Mouse (Mus musculus) layer of hippocampus, adult 6 months (tissue): ENCODE data around the gene Krtap7-1. TPM values are rescaled to one million over a fixed set of nuclear protein-coding genes. Genes with fewer than 3 reads are reported as not detected.

Experiments
- long read RNA-seq, 2 experiments: library from polyadenylated mRNA; unstranded; transcript quantifications; one replicate each; pipeline ENCODE4 v2.0.0; 2019 to 2020
- polyA plus RNA-seq: library from polyadenylated mRNA; unstranded; fragments of <200 nt; fragmentation: Nextera tagmentation; gene quantifications from 2 replicates; pipeline ENCODE4 v1.2.3, GENCODE M21; 2021

Gene Krtap7-1
- not detected in 2 replicates for polyA plus RNA-seq
- long read RNA-seq, experiment 1 = 0 reads
- long read RNA-seq, experiment 2 = 0 reads

GRCm38 (mm10) chr16:89508223-89508622 lies at the start of gene Krtap7-1:
Gene Krtap7-1, minus strand, starts transcription at chr16:89508323.

DNA sequence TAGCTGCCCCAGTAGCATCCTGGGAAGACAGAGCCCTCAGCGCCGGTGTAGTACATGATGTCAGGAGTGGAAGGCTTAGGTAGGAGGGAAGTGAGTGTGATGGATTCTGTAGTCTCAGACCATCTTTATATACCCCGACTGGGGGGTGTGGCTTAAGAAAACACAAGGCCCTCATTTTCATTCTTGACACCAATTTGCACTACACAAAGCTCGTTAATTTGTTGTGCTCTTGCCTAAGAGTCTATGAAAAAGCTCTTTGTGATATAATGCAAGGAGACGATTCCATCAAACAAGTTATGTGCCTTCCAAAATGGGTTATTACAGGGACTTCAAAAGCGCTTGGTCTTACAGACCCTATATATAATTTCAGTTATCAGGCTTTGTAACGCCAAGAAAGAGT lies 20.3 kb downstream of the Krtap7-1 start, which contains the start of gene Krtap8-1:
Gene Krtap8-1, minus strand, starts transcription at position 101 of the 400 bp plus-strand sequence.

Other genes with a start within 250 kb of the Krtap7-1 start
- not detected in 2 replicates for gene Krtap21-1, start 104.5 kb downstream of the Krtap7-1 start, polyA plus RNA-seq
- not detected in 2 replicates for gene Krtap6-2, start 88.2 kb downstream of the Krtap7-1 start, polyA plus RNA-seq
- gene Krtap8-1, start 20.4 kb downstream of the Krtap7-1 start, polyA plus RNA-seq = not detected in 2 replicates
- not detected in 2 replicates for gene Krtap11-1, start 62.9 kb upstream of the Krtap7-1 start, polyA plus RNA-seq